Mouse (Mus musculus) heart, adult 2 months (tissue): ENCODE data around the gene Ago1. TPM values are rescaled to one million over a fixed set of nuclear protein-coding genes. Genes with fewer than 3 reads are reported as not detected.

Source experiments
- DNase-seq, 2 experiments: peaks; one replicate each; pipeline ENCODE4 v3.0.0; 2021
- H3K27ac ChIP-seq: fragments of 200-600 bp; 2 replicates; pipeline ENCODE4 v1.8.1; 2022
- H3K27me3 ChIP-seq: fragments of 200-500 bp; 2 replicates; pipeline ENCODE4 v1.6.1; 2012; ENCODE audit warnings: mild to moderate bottlenecking, low read length, inconsistent platforms, mixed read lengths; ENCODE audit not compliant: control insufficient read depth, insufficient read depth
- H3K36me3 ChIP-seq: fragments of 200-500 bp; 2 replicates; pipeline ENCODE4 v1.6.1; 2012; ENCODE audit warnings: low read length, inconsistent platforms; ENCODE audit not compliant: control insufficient read depth, insufficient read depth
- H3K4me1 ChIP-seq: fragments of 200-500 bp; 2 replicates; pipeline ENCODE4 v1.6.1; 2011; ENCODE audit warnings: low read length; ENCODE audit not compliant: control insufficient read depth, insufficient read depth
- H3K4me3 ChIP-seq: fragments of 200-600 bp; 2 replicates; pipeline ENCODE4 v1.8.1; 2022
- H3K79me2 ChIP-seq: fragments of 200-500 bp; replicated peaks from 2 replicates; pipeline ENCODE4 v1.6.1; 2012; ENCODE audit warnings: mild to moderate bottlenecking, inconsistent platforms, low read length, moderate library complexity, mixed read lengths; ENCODE audit not compliant: control insufficient read depth, insufficient read depth
- H3K9ac ChIP-seq: fragments of 200-500 bp; 2 replicates; pipeline ENCODE4 v1.6.1; 2012; ENCODE audit warnings: low read depth, mild to moderate bottlenecking, control low read depth, inconsistent platforms, low read length, mixed read lengths
- CTCF ChIP-seq: fragments of 200-600 bp; IDR thresholded peaks from 2 replicates; pipeline ENCODE4 v1.8.1; 2022; ENCODE audit warnings: antibody characterized with exemption, mild to moderate bottlenecking, moderate library complexity
- EP300 ChIP-seq: fragments of 200-500 bp; IDR thresholded peaks from 2 replicates; pipeline ENCODE4 v1.6.1; 2011; ENCODE audit warnings: low read depth, low read length, control low read depth; ENCODE audit not compliant: insufficient read depth
- POLR2A ChIP-seq: fragments of 200-500 bp; IDR thresholded peaks from 2 replicates; pipeline ENCODE4 v1.6.1; 2011; ENCODE audit warnings: mild to moderate bottlenecking, low read depth, low read length, control low read depth; ENCODE audit not compliant: insufficient read depth
- WGBS: fragments of 180-500 bp; shearing (Covaris S2); methylation state at CpG from one replicate; pipeline ENCODE4 v1.1.7; 2018; 5-methylcytosine and 5-hydroxymethylcytosine counted together
- intact Hi-C: fragments of 180-260 bp; cut with DNase I; formaldehyde crosslinking; loops from one replicate; pipeline ENCODE4 v1.15.1; 2025
- polyA plus RNA-seq: library from polyadenylated mRNA; depleted of rRNA; stranded (reverse); fragments of >200 nt; gene quantifications from 2 replicates; pipeline ENCODE4 v1.2.3, GENCODE M21; 2012
- total RNA-seq, 2 experiments: library from RNA; stranded (reverse); gene quantifications; 2 replicates each; pipeline ENCODE4 v1.2.3; 2021

The Ago1 gene
- total and polyA plus RNA-seq, 3 experiments, result 7.5 to 12.3 (median 11.5) TPM

- H3K27me3 ChIP-seq, result no peaks in the 10 kb centered on the region
- no peak overlapping the region for H3K9ac ChIP-seq
- no peaks in the 10 kb centered on the region for H3K79me2 ChIP-seq
- WGBS, result 88% methylated on average over 4 of the region's 4 CpGs
- intact Hi-C loops, result no loop called here
- no peak for TF ChIP-seq CTCF
- TF ChIP-seq EP300, result no peak
- TF ChIP-seq POLR2A, result no peak
- no peak overlapping the region for H3K4me3 ChIP-seq
- peaks cover 1% of the 10 kb centered on the region; the same call in 1 of the 2 replicates for H3K4me1 ChIP-seq
- no peaks in the 10 kb centered on the region; the same call in 1 of the 2 replicates for H3K36me3 ChIP-seq
- no peak overlapping the region for H3K27ac ChIP-seq
- no peak for DNase-seq
Measured at GRCm38 (mm10) chr4:126493416-126493815, 25.0 kb upstream of the Ago1 start.

GRCm38 (mm10) chr4:126491977-126492376 lies 23.6 kb upstream of the Ago1 start:
- intact Hi-C loops, result no loop called here

GRCm38 (mm10) chr4:126490726-126491125 lies 22.3 kb upstream of the Ago1 start:
- DNase-seq, result no peak
- Histone ChIP-seq H3K36me3 (no peaks in the 10 kb centered on the region), H3K4me3 (no peak overlapping the region), H3K9ac (no peak overlapping the region), H3K79me2 (no peaks in the 10 kb centered on the region), H3K4me1 (no peaks in the 10 kb centered on the region), H3K27ac (no peak overlapping the region), H3K27me3 (no peaks in the 10 kb centered on the region)
- no peak for TF ChIP-seq EP300
- no peak for TF ChIP-seq CTCF
- TF ChIP-seq POLR2A, result no peak
- 86% methylated on average over 12 of the region's 12 CpGs for WGBS
- intact Hi-C loops, result no loop called here

More at GRCm38 (mm10) chr4:126491977-126492376, 23.6 kb upstream of the Ago1 start:
- WGBS, result 67% methylated on average over 5 of the region's 5 CpGs
- H3K79me2 ChIP-seq, result no peaks in the 10 kb centered on the region
- no peak overlapping the region for H3K4me3 ChIP-seq
- no peak overlapping the region for H3K9ac ChIP-seq
- H3K27ac ChIP-seq, result no peak overlapping the region
- no peaks in the 10 kb centered on the region for H3K27me3 ChIP-seq
- no peaks in the 10 kb centered on the region; the same call in 1 of the 2 replicates for H3K36me3 ChIP-seq
- no peak for TF ChIP-seq POLR2A
- TF ChIP-seq EP300, result no peak
- TF ChIP-seq CTCF, result no peak
- H3K4me1 ChIP-seq, result peaks cover 1% of the 10 kb centered on the region; the same call in 1 of the 2 replicates
- DNase-seq, result no peak

GRCm38 (mm10) chr4:126489811-126490210 lies 21.4 kb upstream of the Ago1 start:
- TF ChIP-seq POLR2A, result no peak
- TF ChIP-seq CTCF, result no peak
- no peak for TF ChIP-seq EP300
- Histone ChIP-seq H3K9ac (no peak overlapping the region), H3K4me3 (no peak overlapping the region), H3K27ac (no peak overlapping the region), H3K27me3 (no peaks in the 10 kb centered on the region), H3K4me1 (no peaks in the 10 kb centered on the region), H3K36me3 (no peaks in the 10 kb centered on the region), H3K79me2 (no peaks in the 10 kb centered on the region)
- intact Hi-C loops, result no loop called here
- 85% methylated on average over 5 of the region's 5 CpGs for WGBS
- no peak for DNase-seq

GRCm38 (mm10) chr4:126486217-126486616 lies 17.8 kb upstream of the Ago1 start:
- no peak for TF ChIP-seq POLR2A
- TF ChIP-seq EP300, result no peak
- no peak for TF ChIP-seq CTCF
- no peak overlapping the region for H3K4me3 ChIP-seq
- H3K9ac ChIP-seq, result no peak overlapping the region
- H3K27ac ChIP-seq, result no peak overlapping the region
- no peak for DNase-seq
- no peaks in the 10 kb centered on the region for H3K4me1 ChIP-seq
- no peaks in the 10 kb centered on the region for H3K79me2 ChIP-seq
- H3K27me3 ChIP-seq, result no peaks in the 10 kb centered on the region
- WGBS, result 56% methylated on average over 1 of the region's 1 CpGs
- H3K36me3 ChIP-seq, result no peaks in the 10 kb centered on the region
- intact Hi-C loops, result no loop called here

- 43% methylated on average over 2 of the region's 2 CpGs for WGBS
- Histone ChIP-seq H3K27me3 (no peaks in the 10 kb centered on the region), H3K4me3 (no peak overlapping the region), H3K4me1 (no peaks in the 10 kb centered on the region), H3K36me3 (no peaks in the 10 kb centered on the region), H3K27ac (no peak overlapping the region), H3K79me2 (no peaks in the 10 kb centered on the region), H3K9ac (no peak overlapping the region)
- intact Hi-C loops, result no loop called here
- DNase-seq, result no peak
- TF ChIP-seq POLR2A (no peak), EP300 (no peak), CTCF (no peak)
Measured at GRCm38 (mm10) chr4:126485065-126485464, 16.7 kb upstream of the Ago1 start.

GRCm38 (mm10) chr4:126483874-126484273 lies 15.5 kb upstream of the Ago1 start:
- Histone ChIP-seq H3K4me1 (no peaks in the 10 kb centered on the region), H3K9ac (no peak overlapping the region), H3K4me3 (no peak overlapping the region), H3K36me3 (no peaks in the 10 kb centered on the region), H3K27me3 (no peaks in the 10 kb centered on the region), H3K79me2 (no peaks in the 10 kb centered on the region), H3K27ac (no peak overlapping the region)
- TF ChIP-seq POLR2A, result no peak
- TF ChIP-seq EP300, result no peak
- no peak for TF ChIP-seq CTCF
- intact Hi-C loops, result no loop called here
- no peak for DNase-seq
- 85% methylated on average over 3 of the region's 3 CpGs for WGBS
